Mouse (Mus musculus) left cerebral cortex, postnatal 36 days (tissue): ENCODE measurements around the gene Rnaseh2c. TPM values are rescaled to one million over a fixed set of nuclear protein-coding genes. Genes with fewer than 3 reads are reported as not detected.

Experiments used
- DNase-seq, 2 experiments: peaks; one replicate each; pipeline ENCODE4 v3.0.0; 2021 to 2022; ENCODE audit warnings: low spot score in 2 of 2, mixed read lengths in 1 of 2
- intact Hi-C: fragments of 180-260 bp; cut with DNase I; formaldehyde crosslinking; loops from one replicate; pipeline ENCODE4 v1.15.1; 2025
- total RNA-seq, 2 experiments: library from RNA; stranded (reverse); gene quantifications; 2 replicates each; pipeline ENCODE4 v1.2.3; 2021

The Rnaseh2c gene
- 10 to 100 TPM; 73.2 to 74.8 TPM for total RNA-seq

DNA sequence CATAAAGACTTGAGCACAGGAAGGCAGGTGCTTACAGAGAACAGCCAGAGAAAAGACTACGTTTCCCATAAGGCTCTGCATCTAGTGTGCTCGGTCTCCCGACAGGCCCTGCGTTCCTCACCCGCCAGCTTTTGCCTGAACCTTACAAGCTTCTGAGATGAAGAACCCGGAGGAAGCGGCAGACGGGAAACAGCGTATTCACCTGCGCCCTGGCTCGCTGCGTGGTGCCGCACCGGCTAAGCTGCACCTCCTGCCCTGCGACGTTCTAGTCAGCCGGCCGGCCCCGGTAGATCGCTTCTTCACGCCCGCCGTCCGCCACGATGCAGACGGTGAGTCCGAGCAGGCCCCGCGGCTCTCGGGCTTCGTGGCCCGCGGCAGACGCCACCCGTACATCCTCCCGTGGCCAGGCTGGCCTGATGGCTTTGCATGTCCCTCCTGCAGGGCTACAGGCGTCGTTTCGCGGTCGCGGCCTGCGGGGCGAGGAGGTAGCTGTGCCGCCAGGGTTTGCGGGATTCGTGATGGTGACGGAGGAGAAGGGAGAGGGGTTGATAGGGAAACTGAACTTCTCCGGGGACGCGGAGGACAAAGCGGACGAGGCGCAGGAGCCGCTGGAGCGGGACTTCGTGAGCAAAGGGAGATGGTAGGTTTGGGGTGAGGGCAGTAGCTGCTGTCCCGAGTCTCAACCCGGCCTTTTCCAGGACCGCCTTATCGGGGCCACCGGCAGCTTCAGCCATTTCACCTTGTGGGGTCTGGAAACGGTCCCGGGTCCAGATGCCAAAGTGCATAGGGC, at the start of gene Rnaseh2c:
Rnaseh2c (plus strand) TSS at position 122 of the 790 bp plus-strand sequence.
- peak; percentile 81 to 84 for DNase-seq
- intact Hi-C loops = no loop called here

DNA sequence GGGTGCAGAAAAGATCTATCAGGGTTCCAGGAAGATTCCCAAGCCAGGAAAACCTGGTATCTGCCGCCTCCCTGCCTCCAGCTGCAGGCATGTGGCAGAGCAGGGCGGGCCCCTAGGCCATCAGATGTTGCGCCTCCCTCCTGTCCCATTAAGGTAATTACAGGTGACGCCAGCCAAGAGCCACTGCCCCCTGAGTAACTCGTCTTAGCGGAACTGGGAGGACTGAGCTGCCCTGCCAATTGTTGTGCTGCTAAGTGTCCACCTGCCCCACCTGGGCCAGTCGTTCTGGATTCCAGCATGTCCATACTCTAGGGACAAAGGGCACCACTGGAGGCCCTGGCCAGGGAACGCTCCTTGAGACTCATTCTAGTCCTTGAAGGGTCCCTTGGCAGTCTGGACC, 47.9 kb upstream of the Rnaseh2c start:
- intact Hi-C loops = no loop called here

DNA sequence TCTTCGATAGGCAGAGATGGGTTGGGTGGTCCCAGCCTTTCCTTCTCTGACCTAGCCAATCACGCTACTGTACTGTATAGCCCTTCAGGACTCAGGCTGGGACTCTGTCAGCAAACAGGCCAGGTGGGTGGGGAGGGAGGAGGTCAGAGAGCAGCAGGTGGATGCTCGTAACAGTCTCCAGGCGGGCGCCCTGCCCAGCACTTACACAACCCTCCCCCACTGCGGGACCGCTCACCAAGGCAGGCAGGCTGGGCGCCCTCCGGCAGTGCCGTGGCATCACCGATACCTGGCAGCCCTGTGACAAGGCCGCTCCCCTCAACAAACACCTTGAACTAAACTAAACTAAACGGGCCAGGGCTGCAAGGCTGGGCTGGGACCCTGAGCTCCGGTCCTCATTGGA, 47.5 kb upstream of the Rnaseh2c start:
- no peak for DNase-seq
- intact Hi-C loops = no loop called here

More for the DNA sequence above, 47.9 kb upstream of the Rnaseh2c start:
- DNase-seq = no peak

DNA sequence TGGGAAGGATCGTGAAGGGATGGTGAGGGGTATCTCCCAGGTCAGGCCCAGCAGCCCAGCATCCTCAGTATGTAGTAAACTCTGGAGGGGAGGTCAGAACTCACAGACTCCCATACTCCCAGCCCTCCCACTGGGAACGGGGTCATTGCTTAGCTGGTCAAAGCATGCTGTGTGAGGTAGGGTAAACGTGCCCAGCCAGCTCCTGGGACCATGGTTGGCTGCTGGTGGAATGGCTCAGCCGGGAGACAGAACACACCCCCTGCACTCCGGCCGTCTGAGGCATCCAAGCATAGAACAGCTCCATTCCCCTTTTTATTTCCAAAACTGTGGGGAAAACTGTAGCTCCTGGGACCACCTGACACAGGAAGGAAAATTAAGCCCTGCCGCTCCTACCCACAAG, 43.5 kb upstream of the Rnaseh2c start:
- intact Hi-C loops = no loop called here
- no peak for DNase-seq

DNA sequence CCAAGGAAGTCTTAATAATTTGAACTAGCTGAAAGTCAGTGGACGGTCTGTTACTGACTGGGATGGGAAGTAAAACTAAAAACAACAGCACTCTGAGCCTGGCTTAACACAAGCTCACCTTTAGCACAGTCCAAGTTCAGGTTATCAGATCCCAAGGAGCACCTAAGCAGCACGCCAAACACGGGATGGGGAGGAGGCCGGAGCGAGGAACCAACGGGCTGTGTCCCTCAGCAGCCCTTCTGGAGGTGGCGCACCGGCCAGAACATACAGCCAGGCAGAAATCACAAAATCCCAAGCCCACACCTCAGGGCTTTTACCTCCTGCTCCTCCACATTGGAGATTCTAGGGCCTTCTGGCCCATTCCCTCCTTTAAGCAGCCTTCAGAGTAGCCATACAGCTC, 42.9 kb upstream of the Rnaseh2c start:
- intact Hi-C loops = no loop called here

GRCm38 (mm10) chr19:5559229-5559628, 42.4 kb upstream of the Rnaseh2c start:
- intact Hi-C loops = no loop called here
- no peak for DNase-seq

More for the DNA sequence above, 42.9 kb upstream of the Rnaseh2c start:
- DNase-seq = no peak

DNA sequence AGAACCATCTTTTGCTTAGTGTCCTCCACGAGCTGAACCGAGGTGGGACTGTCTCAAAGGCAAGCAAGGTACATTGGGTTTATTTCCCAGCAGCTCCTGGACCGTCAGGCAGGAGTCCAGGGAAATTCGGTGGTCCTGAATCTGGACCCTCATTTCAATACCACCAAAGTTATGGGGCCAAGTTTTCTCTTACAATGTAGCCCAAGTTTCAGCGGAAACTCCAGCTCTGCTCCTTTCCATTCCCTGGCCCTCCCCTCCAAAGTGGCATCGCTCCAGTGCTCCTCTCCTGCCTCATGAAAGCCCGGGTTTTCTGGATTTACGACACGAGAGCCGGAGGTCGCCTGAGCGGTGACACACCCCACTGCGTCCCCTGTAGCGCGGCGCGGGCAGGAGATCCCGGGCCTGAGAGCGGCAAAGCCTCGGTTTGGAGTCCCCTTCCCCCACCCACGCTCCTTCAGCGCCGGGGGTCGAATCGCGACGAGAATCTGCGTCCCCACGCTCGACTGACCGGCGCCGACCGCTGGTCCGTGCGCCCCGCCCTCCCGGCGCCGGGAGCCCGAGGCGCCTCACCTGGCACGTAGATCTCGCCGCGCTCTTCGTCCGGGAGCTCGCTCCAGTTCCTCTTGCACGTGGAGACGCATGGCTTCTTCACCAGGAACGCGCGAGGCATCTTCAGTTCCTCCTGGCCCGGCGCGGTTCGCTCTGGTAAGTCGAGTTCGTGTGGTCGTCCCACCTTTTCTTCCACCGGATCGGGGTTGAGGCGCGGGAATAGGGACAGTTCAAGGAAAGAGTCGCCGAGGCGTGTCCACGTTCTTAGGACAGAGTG, 41.8 kb upstream of the Rnaseh2c start:
- intact Hi-C loops = no loop called here
- DNase-seq = no peak

DNA sequence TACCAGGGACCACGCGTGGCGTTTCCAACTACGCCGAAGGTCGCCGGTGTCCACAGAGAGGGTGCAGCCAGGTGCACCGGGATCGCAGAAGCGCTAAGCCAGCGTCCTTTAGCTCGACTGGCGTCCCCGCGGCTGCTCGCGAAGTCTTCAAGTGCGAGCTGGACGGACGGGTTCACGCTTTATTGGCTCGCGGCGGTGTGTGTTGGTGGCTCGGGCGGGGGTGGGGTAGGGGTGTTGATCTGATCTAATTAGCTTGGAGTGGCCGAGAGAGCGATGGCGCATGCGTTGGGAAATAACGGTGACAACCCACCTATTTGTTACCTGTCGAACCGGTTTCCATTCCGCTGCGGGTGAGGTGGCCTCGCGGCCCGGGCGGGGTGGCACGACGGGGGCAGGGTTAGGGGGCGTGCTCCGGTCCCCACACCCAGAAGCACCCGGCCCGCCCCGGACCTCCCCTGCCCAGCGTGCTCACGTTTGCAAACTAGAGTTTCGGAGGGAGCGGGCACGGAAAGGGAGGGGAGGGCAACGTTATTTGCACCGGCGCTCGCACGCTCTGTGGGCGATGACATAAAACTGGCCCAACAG, 41.1 kb upstream of the Rnaseh2c start, which contains the start of gene Ovol1:
Ovol1 (minus strand) TSS at position 190 of the 585 bp plus-strand sequence.
- DNase-seq = no peak
- intact Hi-C loops = no loop called here

- intact Hi-C loops = no loop called here
Measured at GRCm38 (mm10) chr19:5561252-5561790, 40.4 kb upstream of the Rnaseh2c start.

GRCm38 (mm10) chr19:5561886-5562285, 39.8 kb upstream of the Rnaseh2c start:
- no peak for DNase-seq
- intact Hi-C loops = no loop called here

More at GRCm38 (mm10) chr19:5561252-5561790, 40.4 kb upstream of the Rnaseh2c start:
- DNase-seq = no peak

GRCm38 (mm10) chr19:5562776-5563175, 38.9 kb upstream of the Rnaseh2c start:
- intact Hi-C loops = no loop called here
- no peak for DNase-seq

GRCm38 (mm10) chr19:5566316-5566715, 35.4 kb upstream of the Rnaseh2c start:
- intact Hi-C loops = loop anchor here (5.0 kb wide), 1 partner anchor 71 kb away; the partner anchor contains the start of gene Rela
- DNase-seq = no peak

- no peak for DNase-seq
- intact Hi-C loops = loop anchor here (1.0 to 5.0 kb wide), 2 partner anchors 38 to 70 kb away; partner anchors contain the start of gene Rela
Measured at GRCm38 (mm10) chr19:5567180-5567533, 34.5 kb upstream of the Rnaseh2c start.

DNA sequence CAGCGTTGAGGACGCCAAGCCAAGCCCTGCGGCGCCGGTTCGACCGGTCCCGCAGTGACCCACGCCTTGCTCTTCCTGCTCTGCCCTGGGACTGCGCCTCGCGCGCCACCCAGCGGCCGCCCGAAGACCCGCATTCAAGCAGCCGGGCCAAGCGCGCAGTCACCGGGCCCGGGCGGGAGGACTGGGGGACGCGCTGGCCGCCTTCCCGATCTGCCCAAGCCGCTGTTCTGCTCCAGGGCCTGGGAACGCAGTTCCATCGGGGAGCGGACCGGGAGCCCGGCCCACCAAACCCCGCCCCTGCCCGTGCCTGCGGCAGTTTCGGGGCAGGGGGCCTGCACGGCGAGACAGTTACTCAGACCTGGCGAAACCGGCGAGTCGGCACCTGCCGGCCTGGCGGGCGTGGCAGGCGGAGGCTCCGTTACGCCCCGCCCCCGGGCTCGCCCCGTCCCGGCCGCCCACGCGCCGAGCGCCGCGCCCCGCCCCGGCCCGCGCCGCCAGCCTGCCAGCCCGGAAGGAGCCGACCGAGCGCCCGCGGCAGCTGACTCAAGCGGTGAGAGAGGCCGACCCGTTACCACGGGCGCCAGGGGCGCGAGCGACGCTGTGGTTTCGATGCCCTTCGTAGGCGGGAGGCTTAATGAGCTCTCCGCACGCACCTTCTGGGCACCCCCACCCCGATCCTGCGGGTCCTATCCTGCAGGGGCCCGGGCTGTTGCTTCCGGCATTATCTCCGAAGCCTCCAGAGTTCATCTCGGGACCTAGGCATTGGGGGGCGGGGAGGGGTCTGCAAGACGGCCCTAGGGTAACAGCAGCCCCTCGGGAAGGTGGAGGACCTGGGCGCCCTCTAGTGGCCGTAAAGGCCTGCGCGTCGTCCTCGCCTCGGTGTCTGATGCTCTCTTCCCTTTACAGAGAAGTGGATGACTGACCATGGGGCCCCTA, 33.9 kb upstream of the Rnaseh2c start, which contains the start of gene Ap5b1:
Ap5b1 (plus strand) TSS at position 492 of the 936 bp plus-strand sequence.
- peak; percentile 86 to 87 for DNase-seq
- intact Hi-C loops = loop anchor here (1.0 to 5.0 kb wide), 2 partner anchors 39 to 69 kb away; partner anchors contain the start of gene Rela

GRCm38 (mm10) chr19:5568470-5569140, 33.1 kb upstream of the Rnaseh2c start:
- peak; percentile 71 to 78 for DNase-seq
- intact Hi-C loops = loop anchor here (5.0 kb wide), 1 partner anchor 69 kb away; the partner anchor contains the start of gene Rela

DNA sequence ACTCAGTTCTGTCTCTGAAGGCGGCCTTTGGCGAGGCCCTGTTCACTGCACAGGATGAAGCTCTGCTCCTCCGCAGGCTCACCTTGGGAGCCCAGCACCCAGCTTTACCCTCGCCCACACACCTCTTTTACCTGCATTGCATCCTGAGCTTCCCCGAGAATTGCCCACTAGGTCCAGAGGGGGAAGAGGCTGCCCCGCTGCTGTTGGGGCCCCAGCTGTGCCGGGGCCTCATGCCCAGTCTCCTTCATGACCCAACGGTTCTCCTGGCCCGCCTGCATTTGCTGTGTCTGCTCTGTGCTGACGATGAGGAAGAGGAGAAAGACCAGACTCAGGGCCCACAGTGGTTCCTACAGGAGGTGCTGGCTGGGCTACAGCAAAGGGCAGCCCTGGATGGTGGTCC, 32.2 kb upstream of the Rnaseh2c start:
- DNase-seq = no peak
- intact Hi-C loops = loop anchor here (5.0 kb wide), 1 partner anchor 68 kb away; the partner anchor contains the start of gene Rela

- no peak for DNase-seq
- intact Hi-C loops = no loop called here
Measured at GRCm38 (mm10) chr19:5570353-5571246, 31.1 kb upstream of the Rnaseh2c start.
